Mouse (Mus musculus) liver, postnatal 0 days (tissue): Measurements from ENCODE around the gene Gtpbp1. TPM values are rescaled to one million over a fixed set of nuclear protein-coding genes. Genes with fewer than 3 reads are reported as not detected.
"Not testable (repeated sequence)": the region's sequence is repeated elsewhere in the genome, so short reads cannot be mapped to it uniquely, and the experiment has no call there.

ENCODE experiments used
- ATAC-seq: fragments of 200-750 bp; cut with Nextera tagmentation; 2 replicates; pipeline ENCODE4 v1.8.0; 2017; ENCODE audit warnings: mild to moderate bottlenecking, moderate library complexity
- DNase-seq: peaks from one replicate; pipeline ENCODE4 v3.0.0-alpha.2; 2016
- H3K27ac ChIP-seq: fragments of 300-500 bp; sonication (generic); 2 replicates; pipeline ENCODE4 v1.5.1; 2014; ENCODE audit warnings: antibody characterized with exemption, moderate library complexity, mild to moderate bottlenecking, low read depth
- H3K27me3 ChIP-seq: fragments of 300-500 bp; sonication (generic); 2 replicates; pipeline ENCODE4 v1.6.1; 2014; ENCODE audit warnings: low read length, control low read depth, mixed read lengths; ENCODE audit not compliant: insufficient read depth
- H3K36me3 ChIP-seq: fragments of 300-500 bp; sonication (generic); replicated peaks from 2 replicates; pipeline ENCODE4 v1.6.1; 2014; ENCODE audit warnings: mild to moderate bottlenecking, control low read depth, low read length, moderate library complexity, mixed read lengths; ENCODE audit not compliant: insufficient read depth
- H3K4me1 ChIP-seq: fragments of 300-500 bp; sonication (generic); 2 replicates; pipeline ENCODE4 v1.6.1; 2014; ENCODE audit warnings: antibody characterized with exemption, mild to moderate bottlenecking, control low read depth; ENCODE audit not compliant: insufficient read depth
- H3K4me2 ChIP-seq: fragments of 300-500 bp; sonication (generic); 2 replicates; pipeline ENCODE4 v1.6.1; 2014; ENCODE audit warnings: low read depth, mild to moderate bottlenecking, low read length, moderate library complexity, mixed read lengths
- H3K4me3 ChIP-seq: fragments of 300-500 bp; sonication (generic); 2 replicates; pipeline ENCODE4 v1.5.1; 2014; ENCODE audit warnings: low read depth, low read length
- H3K9ac ChIP-seq: fragments of 300-500 bp; sonication (generic); replicated peaks from 2 replicates; pipeline ENCODE4 v1.6.1; 2014; ENCODE audit warnings: mild to moderate bottlenecking, moderate library complexity
- H3K9me3 ChIP-seq: fragments of 300-500 bp; sonication (generic); 2 replicates; pipeline ENCODE4 v1.6.1; 2016; ENCODE audit warnings: mild to moderate bottlenecking, control low read depth, low read length, mixed read lengths
- CTCF ChIP-seq: sonication (generic); IDR thresholded peaks from 2 replicates; pipeline ENCODE4 v1.5.1; 2016; ENCODE audit warnings: antibody characterized with exemption, low read depth
- EP300 ChIP-seq: IDR thresholded peaks from 2 replicates; pipeline ENCODE4 v1.6.1; 2016; ENCODE audit warnings: antibody characterized with exemption, low read depth, mild to moderate bottlenecking
- WGBS: fragments of 180-500 bp; shearing (Covaris S2); extraction: QIAGEN DNeasy Blood & Tissue Kit; methylation state at CpG from one replicate; pipeline ENCODE4 v1.1.7; 2014; ENCODE audit not compliant: insufficient replicate concordance; 5-methylcytosine and 5-hydroxymethylcytosine counted together
- polyA plus RNA-seq: library from polyadenylated mRNA; unstranded; fragments of >200 nt; fragmentation: Nextera tagmentation; extraction: Ambion mirVana; gene quantifications from 2 replicates; pipeline ENCODE4 v1.2.1, GENCODE M21; 2015

The Gtpbp1 gene
- polyA plus RNA-seq, 1 experiment from 2014 or later = 16.8 TPM

DNA sequence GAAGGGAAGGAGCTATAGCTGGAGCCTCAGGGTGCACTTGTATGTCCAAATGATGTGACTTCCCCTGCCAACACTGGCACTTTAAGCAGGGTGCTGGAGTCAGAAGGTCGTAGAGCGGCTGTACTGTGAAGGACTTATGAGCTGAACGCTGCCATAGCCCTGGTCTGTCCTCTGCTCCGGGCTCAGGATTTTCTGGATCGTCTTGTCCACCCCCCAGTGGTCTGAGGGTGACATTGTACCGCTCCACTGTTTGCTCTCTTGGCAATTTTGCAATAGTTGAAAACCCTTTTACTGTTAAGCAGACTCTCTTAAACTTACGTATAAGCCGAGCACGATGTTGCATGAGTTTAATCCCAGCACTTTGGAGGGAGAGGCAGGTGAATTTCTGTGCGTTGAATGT, 21.4 kb upstream of the Gtpbp1 start:
- 58% methylated on average over 10 of the region's 10 CpGs for WGBS
- 0 out of 2 replicates have a peak overlapping the region, but pooled peaks have one; percentile 18 for H3K27ac ChIP-seq
- no peak for ATAC-seq

DNA sequence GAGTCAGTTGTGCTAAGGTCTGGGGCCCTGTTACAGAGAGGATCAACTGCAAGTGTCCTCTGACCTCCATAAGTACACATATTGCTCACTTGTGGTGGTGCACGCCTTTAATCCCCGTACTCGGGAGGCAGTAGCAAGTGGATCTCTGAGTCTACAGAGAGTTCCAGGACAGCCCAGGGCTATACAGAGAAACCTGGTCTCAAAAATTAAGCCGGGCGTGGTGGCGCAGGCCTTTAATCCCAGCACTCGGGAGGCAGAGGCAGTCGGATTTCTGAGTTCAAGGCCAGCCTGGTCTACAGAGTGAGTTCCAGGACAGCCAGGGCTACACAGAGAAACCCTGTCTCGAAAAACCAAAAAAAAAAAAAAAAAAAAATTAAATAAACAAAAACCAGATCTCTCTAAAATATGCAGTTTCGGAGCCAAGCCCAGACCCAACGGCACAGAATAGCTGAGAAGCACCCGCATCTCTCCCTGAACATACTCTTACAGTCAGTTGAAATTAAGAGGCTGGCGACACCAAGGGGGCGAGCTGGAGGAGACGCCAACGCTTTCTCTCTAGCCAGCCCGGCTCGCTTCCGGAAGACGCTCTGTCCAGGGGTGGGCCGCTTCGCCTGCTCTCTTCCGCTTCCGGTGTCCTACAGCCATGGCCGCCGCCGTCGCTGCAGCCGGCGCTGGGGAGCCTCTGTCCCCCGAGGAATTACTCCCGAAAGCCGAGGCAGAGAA, 20.2 kb upstream of the Gtpbp1 start, which contains the start of gene Tomm22:
Tomm22 (plus strand) TSS at position 613 of the 723 bp plus-strand sequence.
- WGBS = 16% methylated on average over 33 of the region's 33 CpGs
- H3K9me3 ChIP-seq = no peaks in the 10 kb centered on the region
- peak within 1 kb of the TSS; percentile 80 for H3K9ac ChIP-seq
- H3K4me1 ChIP-seq = peaks cover 9% of the 10 kb centered on the region
- H3K27me3 ChIP-seq = no peaks in the 10 kb centered on the region
- peak within 1 kb of the TSS; percentile 61 for H3K27ac ChIP-seq
- DNase-seq (peak; percentile 93), ATAC-seq (peak; percentile 96)
- H3K4me2 ChIP-seq = peak within 1 kb of the TSS; percentile 79
- H3K4me3 ChIP-seq = peak within 1 kb of the TSS; percentile 82
- peaks cover 24% of the 10 kb centered on the region for H3K36me3 ChIP-seq
- peak; percentile 75 for TF ChIP-seq CTCF
- peak; percentile 56; the same call in 1 of the 2 replicates for TF ChIP-seq EP300

More for the DNA sequence above, 21.4 kb upstream of the Gtpbp1 start:
- peak; percentile 41; the same call in 1 of the 2 replicates for TF ChIP-seq CTCF
- no peak for TF ChIP-seq EP300
- H3K4me1 ChIP-seq = peaks cover 9% of the 10 kb centered on the region
- H3K36me3 ChIP-seq = peaks cover 12% of the 10 kb centered on the region
- no peaks in the 10 kb centered on the region for H3K27me3 ChIP-seq
- no peak overlapping the region for H3K4me3 ChIP-seq
- H3K4me2 ChIP-seq = no peak overlapping the region
- H3K9ac ChIP-seq = no peak overlapping the region
- H3K9me3 ChIP-seq = no peaks in the 10 kb centered on the region
- DNase-seq = no peak

DNA sequence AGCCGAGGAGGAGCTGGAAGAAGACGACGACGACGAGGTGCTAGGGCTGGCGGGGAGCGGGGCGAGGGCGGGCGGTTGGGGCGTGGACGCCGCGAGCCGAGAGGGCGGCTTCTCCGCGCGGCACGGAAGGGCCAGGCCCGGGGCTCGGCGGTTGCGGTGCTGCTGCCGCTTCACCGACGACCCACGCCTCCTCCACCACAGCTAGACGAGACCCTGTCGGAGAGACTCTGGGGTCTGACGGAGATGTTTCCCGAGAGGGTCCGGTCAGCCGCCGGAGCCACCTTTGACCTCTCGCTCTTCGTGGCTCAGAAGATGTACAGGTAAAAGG, 19.7 kb upstream of the Gtpbp1 start:
- Histone ChIP-seq H3K27ac (peak overlapping the region; percentile 61), H3K4me1 (peaks cover 9% of the 10 kb centered on the region), H3K4me3 (peak overlapping the region; percentile 82), H3K36me3 (peaks cover 28% of the 10 kb centered on the region), H3K27me3 (no peaks in the 10 kb centered on the region), H3K4me2 (peak overlapping the region; percentile 79), H3K9me3 (no peaks in the 10 kb centered on the region), H3K9ac (peak overlapping the region; percentile 80)
- WGBS = under 1% methylated on average over 37 of the region's 37 CpGs
- peak; percentile 57 for ATAC-seq
- TF ChIP-seq CTCF (no peak), EP300 (no peak)
- no peak for DNase-seq

DNA sequence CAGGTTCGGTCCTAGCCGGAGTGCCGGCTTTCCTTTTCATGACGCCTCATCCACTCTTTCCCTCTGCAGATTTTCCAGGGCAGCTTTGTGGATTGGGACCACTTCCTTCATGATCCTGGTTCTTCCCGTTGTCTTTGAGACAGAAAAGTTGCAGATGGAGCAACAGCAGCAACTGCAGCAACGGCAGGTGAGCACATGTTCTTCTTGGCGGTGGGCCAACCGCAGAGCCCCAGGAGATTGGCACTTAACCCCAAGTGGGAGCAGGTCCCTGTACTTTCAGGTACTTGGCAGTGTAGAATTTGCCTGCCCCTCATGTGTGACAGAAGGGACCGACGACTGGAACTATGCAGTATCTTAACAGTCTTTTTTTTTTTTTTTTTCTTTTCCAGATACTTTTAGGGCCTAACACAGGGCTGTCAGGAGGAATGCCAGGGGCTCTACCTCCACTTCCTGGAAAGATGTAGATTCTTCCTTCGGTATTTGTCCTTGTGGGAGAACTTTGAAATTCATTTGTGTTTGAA, 18.8 kb upstream of the Gtpbp1 start:
- peak overlapping the region; percentile 82 for H3K4me3 ChIP-seq
- peak overlapping the region; percentile 80 for H3K9ac ChIP-seq
- H3K4me1 ChIP-seq, ATAC-seq, H3K27me3 ChIP-seq, DNase-seq, H3K27ac ChIP-seq, H3K9me3 ChIP-seq: not testable (repeated sequence)
- H3K4me2 ChIP-seq = peak overlapping the region; percentile 79
- WGBS = 71% methylated on average over 11 of the region's 11 CpGs
- H3K36me3 ChIP-seq = peaks cover 37% of the 10 kb centered on the region

DNA sequence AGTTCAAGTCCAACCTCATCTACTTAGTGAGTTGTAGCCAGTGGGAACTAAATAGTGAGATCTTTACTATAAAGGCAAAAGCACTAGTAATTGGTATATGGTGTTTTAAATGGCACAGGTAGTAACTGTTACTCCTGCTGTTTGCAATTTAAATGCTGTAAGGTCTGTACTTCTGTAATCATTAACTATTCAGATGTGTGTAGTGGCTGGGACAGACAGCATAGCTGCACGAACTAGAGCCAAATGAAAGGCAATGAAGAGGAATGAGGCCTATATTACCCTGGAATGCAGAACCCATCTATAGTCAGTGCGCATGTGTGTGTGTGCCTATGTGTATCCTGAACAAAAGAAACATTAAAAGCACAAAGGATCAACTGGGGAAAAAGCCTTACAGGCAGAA, 12.7 kb upstream of the Gtpbp1 start:
- Histone ChIP-seq H3K9me3 (no peaks in the 10 kb centered on the region), H3K4me2 (no peak overlapping the region), H3K9ac (no peak overlapping the region), H3K36me3 (peaks cover 49% of the 10 kb centered on the region), H3K4me3 (no peak overlapping the region), H3K27ac (no peak overlapping the region), H3K4me1 (peaks cover 23% of the 10 kb centered on the region), H3K27me3 (no peaks in the 10 kb centered on the region)
- ATAC-seq = no peak
- WGBS = 74% methylated on average over 2 of the region's 2 CpGs
- DNase-seq = no peak
- TF ChIP-seq CTCF (no peak), EP300 (no peak)

DNA sequence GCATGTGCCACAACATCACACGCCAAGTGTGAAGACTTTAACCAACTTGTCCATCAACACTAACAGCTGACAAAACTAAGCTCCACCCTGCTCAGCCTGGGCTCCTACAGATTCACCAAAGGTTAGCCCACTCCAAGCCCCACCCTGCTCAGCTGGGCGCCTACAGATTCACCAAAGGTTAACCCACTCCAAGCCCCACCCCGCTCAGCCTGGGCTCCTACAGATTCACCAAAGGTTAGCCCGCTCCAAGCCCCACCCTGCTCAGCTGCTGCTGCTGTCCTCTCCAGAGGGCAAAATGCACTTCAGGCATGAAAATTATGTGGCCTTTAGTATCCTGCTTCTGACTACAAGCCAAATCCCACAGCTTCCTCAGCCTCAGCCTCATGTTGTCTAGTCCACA, 8.7 kb upstream of the Gtpbp1 start:
- Histone ChIP-seq H3K9ac (peak overlapping the region; percentile 11; the same call in 1 of the 2 replicates), H3K4me2 (peak overlapping the region; percentile 92), H3K9me3 (no peaks in the 10 kb centered on the region), H3K36me3 (peaks cover 11% of the 10 kb centered on the region), H3K4me1 (peaks cover 57% of the 10 kb centered on the region), H3K27me3 (no peaks in the 10 kb centered on the region), H3K4me3 (no peak overlapping the region), H3K27ac (peak overlapping the region; percentile 99)
- ATAC-seq (peak; percentile 10; the same call in 1 of the 2 replicates), DNase-seq (peak; percentile 42)
- TF ChIP-seq EP300 (no peak), CTCF (no peak)
- WGBS = 62% methylated on average over 4 of the region's 4 CpGs
